Mouse (Mus musculus) liver, postnatal 0 days (tissue): Measurements from ENCODE around the gene Setd1b. TPM values are rescaled to one million over a fixed set of nuclear protein-coding genes. Genes with fewer than 3 reads are reported as not detected.

Source experiments
- ATAC-seq: fragments of 200-750 bp; cut with Nextera tagmentation; 2 replicates; pipeline ENCODE4 v1.8.0; 2017; ENCODE audit warnings: mild to moderate bottlenecking, moderate library complexity
- DNase-seq: peaks from one replicate; pipeline ENCODE4 v3.0.0-alpha.2; 2016
- H3K27ac ChIP-seq: fragments of 300-500 bp; sonication (generic); 2 replicates; pipeline ENCODE4 v1.5.1; 2014; ENCODE audit warnings: antibody characterized with exemption, moderate library complexity, mild to moderate bottlenecking, low read depth
- H3K27me3 ChIP-seq: fragments of 300-500 bp; sonication (generic); 2 replicates; pipeline ENCODE4 v1.6.1; 2014; ENCODE audit warnings: low read length, control low read depth, mixed read lengths; ENCODE audit not compliant: insufficient read depth
- H3K36me3 ChIP-seq: fragments of 300-500 bp; sonication (generic); replicated peaks from 2 replicates; pipeline ENCODE4 v1.6.1; 2014; ENCODE audit warnings: mild to moderate bottlenecking, control low read depth, low read length, moderate library complexity, mixed read lengths; ENCODE audit not compliant: insufficient read depth
- H3K4me1 ChIP-seq: fragments of 300-500 bp; sonication (generic); 2 replicates; pipeline ENCODE4 v1.6.1; 2014; ENCODE audit warnings: antibody characterized with exemption, mild to moderate bottlenecking, control low read depth; ENCODE audit not compliant: insufficient read depth
- H3K4me2 ChIP-seq: fragments of 300-500 bp; sonication (generic); 2 replicates; pipeline ENCODE4 v1.6.1; 2014; ENCODE audit warnings: low read depth, mild to moderate bottlenecking, low read length, moderate library complexity, mixed read lengths
- H3K4me3 ChIP-seq: fragments of 300-500 bp; sonication (generic); 2 replicates; pipeline ENCODE4 v1.5.1; 2014; ENCODE audit warnings: low read depth, low read length
- H3K9ac ChIP-seq: fragments of 300-500 bp; sonication (generic); replicated peaks from 2 replicates; pipeline ENCODE4 v1.6.1; 2014; ENCODE audit warnings: mild to moderate bottlenecking, moderate library complexity
- H3K9me3 ChIP-seq: fragments of 300-500 bp; sonication (generic); 2 replicates; pipeline ENCODE4 v1.6.1; 2016; ENCODE audit warnings: mild to moderate bottlenecking, control low read depth, low read length, mixed read lengths
- CTCF ChIP-seq: sonication (generic); IDR thresholded peaks from 2 replicates; pipeline ENCODE4 v1.5.1; 2016; ENCODE audit warnings: antibody characterized with exemption, low read depth
- EP300 ChIP-seq: IDR thresholded peaks from 2 replicates; pipeline ENCODE4 v1.6.1; 2016; ENCODE audit warnings: antibody characterized with exemption, low read depth, mild to moderate bottlenecking
- WGBS: fragments of 180-500 bp; shearing (Covaris S2); extraction: QIAGEN DNeasy Blood & Tissue Kit; methylation state at CpG from one replicate; pipeline ENCODE4 v1.1.7; 2014; ENCODE audit not compliant: insufficient replicate concordance; 5-methylcytosine and 5-hydroxymethylcytosine counted together
- polyA plus RNA-seq: library from polyadenylated mRNA; unstranded; fragments of >200 nt; fragmentation: Nextera tagmentation; extraction: Ambion mirVana; gene quantifications from 2 replicates; pipeline ENCODE4 v1.2.1, GENCODE M21; 2015

The Setd1b gene
- polyA plus RNA-seq, 1 experiment from 2014 or later: 3.6 TPM

GRCm38 (mm10) chr5:123178792-123179191, 36.8 kb downstream of the Setd1b start:
- TF ChIP-seq CTCF: no peak
- TF ChIP-seq EP300: no peak
- Histone ChIP-seq H3K4me1 (peaks cover 2% of the 10 kb centered on the region; the same call in 1 of the 2 replicates), H3K4me2 (peak overlapping the region; percentile 33), H3K9me3 (no peaks in the 10 kb centered on the region), H3K4me3 (no peak overlapping the region), H3K9ac (no peak overlapping the region), H3K27me3 (no peaks in the 10 kb centered on the region), H3K36me3 (peaks cover 24% of the 10 kb centered on the region), H3K27ac (no peak overlapping the region)
- ATAC-seq (no peak), DNase-seq (no peak)
- WGBS: 84% methylated on average over 5 of the region's 5 CpGs

GRCm38 (mm10) chr5:123180390-123180789, 38.4 kb downstream of the Setd1b start:
- Histone ChIP-seq H3K9me3 (no peaks in the 10 kb centered on the region), H3K4me2 (peak overlapping the region; percentile 59), H3K27ac (0 out of 2 replicates have a peak overlapping the region, but pooled peaks have one; percentile 92), H3K36me3 (peaks cover 12% of the 10 kb centered on the region), H3K4me1 (no peaks in the 10 kb centered on the region; the same call in 1 of the 2 replicates), H3K9ac (peak overlapping the region; percentile 63), H3K27me3 (no peaks in the 10 kb centered on the region), H3K4me3 (no peak overlapping the region)
- DNase-seq: no peak
- WGBS: 87% methylated on average over 15 of the region's 15 CpGs
- TF ChIP-seq CTCF: no peak
- no peak for TF ChIP-seq EP300
- ATAC-seq: no peak

GRCm38 (mm10) chr5:123181536-123181935, 39.5 kb downstream of the Setd1b start:
- DNase-seq (peak; percentile 76), ATAC-seq (peak; percentile 88)
- Histone ChIP-seq H3K4me2 (peak overlapping the region; percentile 59), H3K4me1 (peaks cover 6% of the 10 kb centered on the region), H3K27me3 (no peaks in the 10 kb centered on the region), H3K27ac (peak overlapping the region; percentile 92), H3K36me3 (peaks cover 8% of the 10 kb centered on the region), H3K9ac (peak overlapping the region; percentile 63), H3K9me3 (no peaks in the 10 kb centered on the region), H3K4me3 (peak overlapping the region; percentile 32)
- WGBS: 56% methylated on average over 6 of the region's 6 CpGs
- TF ChIP-seq CTCF (no peak), EP300 (peak; percentile 86)

- peak within 1 kb of the TSS; percentile 32 for H3K4me3 ChIP-seq
- ATAC-seq (peak; percentile 53), DNase-seq (peak; percentile 71)
- no peak for TF ChIP-seq EP300
- TF ChIP-seq CTCF: no peak
- H3K4me1 ChIP-seq: peaks cover 6% of the 10 kb centered on the region
- H3K9me3 ChIP-seq: no peaks in the 10 kb centered on the region
- peak within 1 kb of the TSS; percentile 92 for H3K27ac ChIP-seq
- H3K4me2 ChIP-seq: peak within 1 kb of the TSS; percentile 59
- peaks cover 8% of the 10 kb centered on the region for H3K36me3 ChIP-seq
- H3K27me3 ChIP-seq: no peaks in the 10 kb centered on the region
- WGBS: 67% methylated on average over 10 of the region's 10 CpGs
- peak within 1 kb of the TSS; percentile 63 for H3K9ac ChIP-seq
These were observed 40.7 kb downstream of the Setd1b start, which contains the start of gene Hpd for GRCm38 (mm10) chr5:123182651-123183050. Gene Hpd, minus strand, starts transcription at chr5:123182727.

GRCm38 (mm10) chr5:123185966-123186365, 44.0 kb downstream of the Setd1b start:
- DNase-seq (peak; percentile 70), ATAC-seq (no peak)
- no peak overlapping the region for H3K27ac ChIP-seq
- no peak overlapping the region for H3K4me3 ChIP-seq
- H3K27me3 ChIP-seq: no peaks in the 10 kb centered on the region
- H3K9me3 ChIP-seq: no peaks in the 10 kb centered on the region
- H3K4me1 ChIP-seq: peaks cover 8% of the 10 kb centered on the region
- 77% methylated on average over 6 of the region's 6 CpGs for WGBS
- no peak overlapping the region for H3K4me2 ChIP-seq
- no peaks in the 10 kb centered on the region for H3K36me3 ChIP-seq
- 0 out of 2 replicates have a peak, but pooled peaks have one; percentile 37 for TF ChIP-seq EP300
- TF ChIP-seq CTCF: no peak
- H3K9ac ChIP-seq: no peak overlapping the region

GRCm38 (mm10) chr5:123187306-123187705, 45.3 kb downstream of the Setd1b start:
- WGBS: 83% methylated on average over 3 of the region's 3 CpGs
- no peaks in the 10 kb centered on the region for H3K27me3 ChIP-seq

More at GRCm38 (mm10) chr5:123187306-123187705, 45.3 kb downstream of the Setd1b start:
- Histone ChIP-seq H3K4me2 (no peak overlapping the region), H3K36me3 (no peaks in the 10 kb centered on the region), H3K4me1 (peaks cover 21% of the 10 kb centered on the region), H3K27ac (no peak overlapping the region), H3K4me3 (no peak overlapping the region), H3K9me3 (no peaks in the 10 kb centered on the region), H3K9ac (no peak overlapping the region)
- no peak for TF ChIP-seq CTCF
- no peak for TF ChIP-seq EP300
- DNase-seq (no peak), ATAC-seq (no peak)
